ENCODE assay signal across 29 mouse cellular contexts in the genomic region with DNA sequence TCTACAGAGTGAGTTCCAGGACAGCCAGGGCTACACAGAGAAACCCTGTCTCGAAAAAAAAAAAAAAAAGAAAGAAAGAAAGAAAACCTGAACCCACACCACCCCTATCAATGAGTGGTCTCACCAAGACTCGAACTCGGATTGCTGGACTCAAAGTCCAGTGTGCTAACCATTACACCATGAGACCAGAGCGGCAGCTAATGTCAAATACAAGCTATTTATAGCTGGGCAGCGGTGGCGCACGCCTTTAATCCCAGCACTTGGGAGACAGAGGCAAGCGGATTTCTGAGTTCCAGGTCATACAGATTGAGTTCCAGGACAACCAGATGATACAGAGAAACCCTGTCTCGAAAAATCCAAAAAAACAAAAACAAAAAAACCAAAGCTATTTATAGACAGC.
"Had no signal": no experiment of that assay in that cellular context is flagged by ENCODE, and none has a peak within 500 bp of the region (broad histone marks: within the 10 kb centered on the region; RNA-seq: fewer than 3 reads in every experiment).

No protein-coding gene starts in this region.

- DNase-seq: gastrocnemius, adult 2 months; gastrocnemius, postnatal 10 days; gastrocnemius, postnatal 25 days; heart, adult 11 months; heart, adult 2 months; heart, postnatal 14 days; heart, postnatal 36 days; kidney, adult 11 months; kidney, adult 2 months; kidney, adult 9 months; kidney, postnatal 14 days; kidney, postnatal 36 days; layer of hippocampus, adult 9-11 months; layer of hippocampus, postnatal 36 days; liver; liver, embryonic 13.5 days had no signal

- H3K36me3 ChIP-seq: heart, embryonic 13.5 days; heart, embryonic 15.5 days; hindbrain, embryonic 13.5 days; hindbrain, embryonic 15.5 days; kidney, embryonic 15.5 days; limb, embryonic 10.5 days; limb, embryonic 12.5 days; liver, embryonic 13.5 days had no signal

- H3K4me1 ChIP-seq: heart, embryonic 13.5 days; heart, embryonic 15.5 days; hindbrain, embryonic 13.5 days; hindbrain, embryonic 15.5 days; kidney, embryonic 15.5 days; limb, embryonic 10.5 days; limb, embryonic 12.5 days; liver, embryonic 13.5 days had no signal

- H3K27me3 ChIP-seq: heart, embryonic 13.5 days; heart, embryonic 15.5 days; hindbrain, embryonic 13.5 days; hindbrain, embryonic 15.5 days; kidney, embryonic 15.5 days; limb, embryonic 12.5 days; liver, embryonic 13.5 days had no signal

- H3K4me2 ChIP-seq: heart, embryonic 11.5 days; heart, embryonic 13.5 days; heart, embryonic 15.5 days; hindbrain, embryonic 13.5 days; hindbrain, embryonic 15.5 days; kidney, embryonic 15.5 days; limb, embryonic 12.5 days; liver, embryonic 11.5 days; liver, embryonic 13.5 days had no signal

- ATAC-seq: hindbrain, postnatal 0 days; intestine, embryonic 16.5 days had no signal

- H3K27ac ChIP-seq: gastrocnemius, adult 2 months; heart, adult 2 months; heart, embryonic 13.5 days; heart, embryonic 15.5 days; hindbrain, embryonic 13.5 days; hindbrain, embryonic 15.5 days; hindbrain, postnatal 0 days; kidney, embryonic 15.5 days; kidney, postnatal 0 days; left cerebral cortex, adult 2 months; limb, embryonic 10.5 days; limb, embryonic 12.5 days; liver, embryonic 13.5 days had no signal

- H3K9me3 ChIP-seq: heart, embryonic 13.5 days; heart, embryonic 15.5 days; hindbrain, embryonic 13.5 days; hindbrain, embryonic 15.5 days; kidney, embryonic 15.5 days; limb, embryonic 10.5 days; limb, embryonic 12.5 days; liver, embryonic 13.5 days had no signal

- H3K4me3 ChIP-seq: gastrocnemius, adult 2 months; heart, adult 2 months; heart, embryonic 13.5 days; heart, embryonic 15.5 days; hindbrain, embryonic 13.5 days; hindbrain, embryonic 15.5 days; kidney, embryonic 15.5 days; left cerebral cortex, adult 2 months; limb, embryonic 10.5 days; limb, embryonic 12.5 days; liver, embryonic 13.5 days had no signal

- H3K9ac ChIP-seq: heart, embryonic 13.5 days; heart, embryonic 15.5 days; hindbrain, embryonic 13.5 days; hindbrain, embryonic 15.5 days; kidney, embryonic 15.5 days; limb, embryonic 12.5 days; liver, embryonic 13.5 days had no signal
